Mouse (Mus musculus) lung, adult 2 months (tissue): ENCODE data around the gene Mgat5b.

Experiments used
- CTCF ChIP-seq: fragments of 200-500 bp; IDR thresholded peaks from 2 replicates; pipeline ENCODE4 v1.5.1; 2011; ENCODE audit warnings: mild to moderate bottlenecking, low read length, control low read depth; ENCODE audit not compliant: insufficient read depth
- POLR2A ChIP-seq: fragments of 200-500 bp; IDR thresholded peaks from 2 replicates; pipeline ENCODE4 v1.6.1; 2011; ENCODE audit warnings: low read depth, mild to moderate bottlenecking, control low read depth, low read length, borderline replicate concordance; ENCODE audit errors: extremely low read depth

GRCm38 (mm10) chr11:116887136-116887535 lies 31.5 kb upstream of the Mgat5b start:
- no peak for TF ChIP-seq POLR2A
- no peak for TF ChIP-seq CTCF
